Mouse (Mus musculus): ENCODE results near the gene Prg3.
A peak's percentile ranks its signal among the peaks of the same experiment; 100 is the strongest.

The Prg3 gene

GRCm38 (mm10) chr2:84999486-85000181 is 11.6 kb downstream of the Prg3 start:
- peak in 1 of 2 experiments; percentile 9 for DNase-seq

GRCm38 (mm10) chr2:85001497-85001896 is 13.5 kb downstream of the Prg3 start:
- DNase-seq: no peak

GRCm38 (mm10) chr2:85002575-85002974 is 14.6 kb downstream of the Prg3 start:
- DNase-seq: no peak

GRCm38 (mm10) chr2:85004341-85004740 is 16.3 kb downstream of the Prg3 start:
- no peak for DNase-seq

- no peak for DNase-seq
Measured at GRCm38 (mm10) chr2:85006600-85006999, 18.6 kb downstream of the Prg3 start.

- peak; percentile 39 to 50 for DNase-seq
Measured at GRCm38 (mm10) chr2:85007729-85008128, 19.7 kb downstream of the Prg3 start.

GRCm38 (mm10) chr2:85009212-85009611 is 21.2 kb downstream of the Prg3 start:
- no peak for DNase-seq

- peak; percentile 11 to 22 for DNase-seq
Measured at GRCm38 (mm10) chr2:85011906-85012604, 24.0 kb downstream of the Prg3 start.

- no peak for DNase-seq
Measured at GRCm38 (mm10) chr2:85012679-85013078, 24.7 kb downstream of the Prg3 start.

GRCm38 (mm10) chr2:85013826-85014587 is 26.0 kb downstream of the Prg3 start:
- no peak for DNase-seq

- no peak for DNase-seq
Measured at GRCm38 (mm10) chr2:85014588-85014982, 26.6 kb downstream of the Prg3 start.

- DNase-seq: peak; percentile 41 to 51
Measured at GRCm38 (mm10) chr2:85022043-85022442, 34.0 kb downstream of the Prg3 start.

GRCm38 (mm10) chr2:85026178-85026577 is 38.2 kb downstream of the Prg3 start:
- no peak for DNase-seq

- DNase-seq: no peak
Measured at GRCm38 (mm10) chr2:85027281-85027680, 39.3 kb downstream of the Prg3 start.

- DNase-seq: no peak
Measured at GRCm38 (mm10) chr2:85029897-85030296, 41.9 kb downstream of the Prg3 start.

GRCm38 (mm10) chr2:85030989-85031388 is 43.0 kb downstream of the Prg3 start:
- DNase-seq: no peak

- no peak for DNase-seq
Measured at GRCm38 (mm10) chr2:85033121-85033520, 45.1 kb downstream of the Prg3 start.

- no peak for DNase-seq
Measured at GRCm38 (mm10) chr2:85034169-85034568, 46.2 kb downstream of the Prg3 start.

GRCm38 (mm10) chr2:85036507-85037046 is 48.6 kb downstream of the Prg3 start:
- no peak for DNase-seq

- DNase-seq: peak; percentile 93 to 95
Measured at GRCm38 (mm10) chr2:85037047-85038026, 49.3 kb downstream of the Prg3 start, which contains the start of the genes Ssrp1 and P2rx3. Gene Ssrp1, plus strand, starts transcription at chr2:85037234. Gene P2rx3, minus strand, starts transcription at chr2:85037462.

GRCm38 (mm10) chr2:85038336-85038735 is 50.3 kb downstream of the Prg3 start:
- peak in 1 of 2 experiments; percentile 11 for DNase-seq

Measured in cerebellum, postnatal 10 days (tissue).